ENCODE assay signal across 15 mouse cellular contexts in the genomic region with DNA sequence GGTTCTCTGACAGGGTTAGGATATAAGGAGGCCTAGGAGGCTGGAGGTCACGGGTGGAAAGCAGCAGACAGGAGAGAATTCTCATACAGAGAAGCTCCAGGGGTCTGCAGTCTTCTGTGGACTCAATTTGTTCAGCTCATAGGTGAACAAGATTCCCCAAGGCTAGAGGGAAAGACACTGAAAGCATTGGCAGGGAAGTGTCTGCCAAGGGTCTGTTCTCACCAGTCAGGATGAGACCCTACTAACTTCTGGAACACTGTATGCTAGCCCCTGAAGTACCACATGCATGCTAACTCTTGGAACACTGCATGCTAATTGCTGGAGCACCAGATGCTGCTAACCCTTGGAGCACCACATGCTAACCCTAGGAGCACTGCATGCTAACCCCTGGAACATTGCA.
"Had no signal": no experiment of that assay in that cellular context is flagged by ENCODE, and none has a peak within 500 bp of the region (broad histone marks: within the 10 kb centered on the region; RNA-seq: fewer than 3 reads in every experiment).

No protein-coding gene starts in this region.

- H3K9me3 ChIP-seq: limb, embryonic 12.5 days; liver, embryonic 13.5 days; neural tube, embryonic 13.5 days had no signal

- H3K4me3 ChIP-seq: layer of hippocampus, adult 2 months; limb, embryonic 12.5 days; liver, embryonic 13.5 days; neural tube, embryonic 13.5 days had no signal

- H3K9ac ChIP-seq: limb, embryonic 12.5 days; liver, embryonic 13.5 days; liver, postnatal 0 days; neural tube, embryonic 13.5 days had no signal

- H3K27ac ChIP-seq: layer of hippocampus, adult 2 months; limb, embryonic 12.5 days; liver, embryonic 13.5 days; neural tube, embryonic 13.5 days had no signal

- DNase-seq: kidney, adult 8-10 months; liver; liver, embryonic 13.5 days; liver, postnatal 0 days; lung, postnatal 36 days; midbrain, embryonic 14.5 days; retina, postnatal 1 day; right cerebral cortex, postnatal 4 days; spleen, adult 18-20 months; thymus, adult 18-20 months; thymus, postnatal 14 days had no signal

- H3K4me2 ChIP-seq: limb, embryonic 12.5 days; liver, embryonic 13.5 days; neural tube, embryonic 13.5 days had no signal

- H3K4me1 ChIP-seq: liver, embryonic 13.5 days; neural tube, embryonic 13.5 days had no signal

- H3K27me3 ChIP-seq: limb, embryonic 12.5 days; liver, embryonic 13.5 days; neural tube, embryonic 13.5 days had no signal

- ATAC-seq: intestine, embryonic 16.5 days; liver, postnatal 0 days had no signal

- H3K36me3 ChIP-seq: limb, embryonic 12.5 days; liver, embryonic 13.5 days; neural tube, embryonic 13.5 days had no signal
